Mouse (Mus musculus) macrophage (primary cell): ENCODE results near the gene Olfm3. TPM values are rescaled to one million over a fixed set of nuclear protein-coding genes. Genes with fewer than 3 reads are reported as not detected.

ENCODE experiments used
- H3K27ac ChIP-seq: fragments of 350-480 bp; formaldehyde crosslinking; 2 replicates; pipeline ENCODE4 v1.9.0; 2021
- H3K36me3 ChIP-seq: fragments of 350-480 bp; formaldehyde crosslinking; 2 replicates; pipeline ENCODE4 v1.9.0; 2021; ENCODE audit errors: inconsistent target
- H3K4me3 ChIP-seq: fragments of 350-480 bp; formaldehyde crosslinking; 2 replicates; pipeline ENCODE4 v1.9.0; 2021; ENCODE audit errors: inconsistent target
- H3K79me2 ChIP-seq: fragments of 350-480 bp; formaldehyde crosslinking; 2 replicates; pipeline ENCODE4 v1.9.0; 2021; ENCODE audit errors: inconsistent target
- WGBS: methylation state at CpG from one replicate; pipeline ENCODE4 v1.1.7; 2026; ENCODE audit warnings: inconsistent platforms; ENCODE audit not compliant: missing documents; 5-methylcytosine and 5-hydroxymethylcytosine counted together
- polyA plus RNA-seq: library from polyadenylated mRNA; stranded (reverse); fragments of 250-400 nt; gene quantifications from 3 replicates; pipeline ENCODE4 v1.2.4, GENCODE M21; 2018; ENCODE audit warnings: inconsistent platforms

The Olfm3 gene
- polyA plus RNA-seq, 1 experiment from 2014 or later = not detected

DNA sequence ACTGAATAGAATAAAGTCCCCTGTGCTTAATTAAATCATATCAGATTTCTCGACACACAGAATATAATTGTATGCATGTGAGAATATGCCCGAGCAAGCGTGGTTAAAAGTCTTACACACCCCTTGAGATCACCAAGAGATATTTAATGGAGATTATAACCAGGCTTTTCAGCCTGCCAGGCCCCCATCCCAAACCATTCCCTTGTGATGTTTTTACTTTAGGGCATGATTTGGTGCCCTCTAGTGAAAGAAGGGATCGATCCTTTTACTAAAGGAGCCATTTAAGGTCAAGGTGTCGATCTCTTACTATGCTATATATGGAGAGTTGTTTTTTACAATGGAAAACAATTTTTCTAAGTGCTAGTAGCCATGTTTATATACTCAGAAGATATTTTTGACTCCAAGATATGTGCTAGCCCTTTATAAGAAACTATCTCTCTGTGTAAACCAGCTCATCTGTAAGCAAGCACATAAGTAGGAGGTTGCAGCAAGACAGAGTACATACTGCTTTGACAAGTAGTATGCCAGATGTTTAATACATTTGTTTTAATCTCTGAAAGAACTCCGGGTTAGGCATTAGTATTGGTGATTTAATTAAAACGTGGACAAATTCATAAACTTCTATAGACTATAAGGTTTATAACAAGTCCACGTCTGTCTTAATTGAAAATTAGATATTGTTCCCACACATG lies 201.1 kb downstream of the Olfm3 start:
- H3K4me3 ChIP-seq = no peak overlapping the region
- WGBS = 63% methylated on average over 8 of the region's 8 CpGs

GRCm38 (mm10) chr3:115145722-115146121 lies 241.8 kb downstream of the Olfm3 start:
- Histone ChIP-seq H3K27ac (no peak overlapping the region), H3K79me2 (no peaks in the 10 kb centered on the region), H3K4me3 (no peak overlapping the region), H3K36me3 (no peaks in the 10 kb centered on the region)
- whole genome bisulfite sequencing = 71% methylated on average over 2 of the region's 2 CpGs

More for the DNA sequence above, 201.1 kb downstream of the Olfm3 start:
- Histone ChIP-seq H3K36me3 (no peaks in the 10 kb centered on the region), H3K79me2 (no peaks in the 10 kb centered on the region), H3K27ac (no peak overlapping the region)

DNA sequence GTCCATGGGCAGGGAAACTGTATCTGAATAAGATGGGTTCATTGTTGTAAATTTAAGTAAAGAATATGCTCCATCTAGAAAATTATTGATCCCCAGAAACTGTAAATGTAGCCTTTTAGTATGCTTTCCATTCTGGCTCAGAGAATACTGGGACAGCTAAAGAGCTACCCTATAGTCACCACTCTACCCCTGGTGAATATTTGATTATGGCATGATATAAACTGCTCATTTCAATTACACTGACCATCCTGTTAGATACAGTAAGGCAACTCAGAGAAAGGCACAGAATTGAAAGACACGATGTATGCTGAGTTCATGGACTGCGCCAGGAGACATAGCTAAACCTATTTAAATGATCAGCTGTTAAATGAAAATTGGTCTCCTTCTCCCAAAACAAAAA lies 242.4 kb downstream of the Olfm3 start:
- Histone ChIP-seq H3K79me2 (no peaks in the 10 kb centered on the region), H3K4me3 (no peak overlapping the region), H3K36me3 (no peaks in the 10 kb centered on the region), H3K27ac (no peak overlapping the region)
- WGBS = 95% methylated on average over 2 of the region's 2 CpGs

GRCm38 (mm10) chr3:115158903-115159473 lies 255.1 kb downstream of the Olfm3 start:
- H3K79me2 ChIP-seq = no peaks in the 10 kb centered on the region
- no peak overlapping the region for H3K27ac ChIP-seq
- 80% methylated on average over 3 of the region's 3 CpGs for WGBS
- H3K36me3 ChIP-seq = no peaks in the 10 kb centered on the region
- no peak overlapping the region for H3K4me3 ChIP-seq

- 91% methylated on average over 7 of the region's 7 CpGs for WGBS
- Histone ChIP-seq H3K27ac (no peak overlapping the region), H3K79me2 (no peaks in the 10 kb centered on the region), H3K36me3 (no peaks in the 10 kb centered on the region), H3K4me3 (no peak overlapping the region)
Observed at GRCm38 (mm10) chr3:115174625-115175024, 270.7 kb downstream of the Olfm3 start.
